Mouse (Mus musculus): Measurements from ENCODE around the gene Stk38. TPM values are rescaled to one million over a fixed set of nuclear protein-coding genes. Genes with fewer than 3 reads are reported as not detected.

The Stk38 gene
- polyA plus RNA-seq (2012; rRNA removed; ENCODE audit: low replicate concordance) = 84.9 and 111 TPM in 2 replicates

GRCm38 (mm10) chr17:29007641-29008325 is at the start of gene Stk38:
Gene Stk38, minus strand, starts transcription at chr17:29007995.

GRCm38 (mm10) chr17:29032274-29033069 is 24.7 kb upstream of the Stk38 start, which contains the start of gene Srsf3:
Gene Srsf3, plus strand, starts transcription at chr17:29032628.

DNA sequence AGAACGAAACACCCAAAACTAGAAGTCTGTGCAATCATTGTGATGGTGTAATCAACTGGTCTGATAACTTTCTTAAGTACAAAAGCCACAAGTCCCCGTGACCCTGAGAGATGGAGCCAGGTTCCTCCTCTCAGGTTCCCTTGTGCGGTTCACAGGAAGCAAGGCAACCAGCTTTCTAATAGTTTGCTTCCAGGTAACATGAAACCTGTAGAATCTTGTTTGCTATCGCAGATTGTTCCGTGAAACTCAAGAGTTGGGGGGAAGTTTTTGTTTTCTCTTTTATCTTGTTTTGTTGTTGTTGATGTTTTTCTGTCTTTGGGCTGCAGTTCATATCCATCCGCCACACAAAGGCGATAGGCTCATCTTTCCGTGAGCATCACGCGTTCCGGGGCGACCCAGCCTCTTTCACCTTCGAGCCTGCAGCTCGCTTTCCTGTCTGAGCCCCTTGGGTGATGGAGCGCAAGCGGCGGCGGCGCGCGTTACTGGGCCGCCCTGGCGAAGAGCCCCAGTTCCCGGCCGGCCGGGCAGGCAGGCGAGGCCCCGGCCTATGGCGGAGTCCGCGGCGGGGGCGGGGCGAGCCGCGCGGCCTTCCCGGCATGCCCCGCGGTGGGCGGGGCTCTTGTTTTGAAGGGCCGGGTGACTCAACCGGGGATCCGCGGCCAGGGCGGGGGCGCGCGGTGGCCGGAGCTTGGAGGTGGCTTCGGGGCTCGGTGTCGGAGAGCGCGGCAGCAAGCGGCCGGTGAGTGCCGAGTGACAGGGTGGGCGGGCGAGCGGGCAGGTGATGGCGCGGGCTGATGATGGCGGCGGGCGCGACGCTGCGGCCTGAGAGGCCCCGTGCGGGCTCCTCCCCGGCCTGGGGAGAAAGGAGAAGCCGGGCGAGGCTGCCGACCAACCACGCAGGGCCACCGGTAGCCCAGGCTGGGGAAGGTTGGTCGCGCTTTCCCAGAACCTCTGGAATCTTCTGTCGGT is 55.7 kb downstream of the Stk38 start, which contains the start of gene Kctd20:
Gene Kctd20, plus strand, starts transcription at position 120 of the 969 bp plus-strand sequence.

DNA sequence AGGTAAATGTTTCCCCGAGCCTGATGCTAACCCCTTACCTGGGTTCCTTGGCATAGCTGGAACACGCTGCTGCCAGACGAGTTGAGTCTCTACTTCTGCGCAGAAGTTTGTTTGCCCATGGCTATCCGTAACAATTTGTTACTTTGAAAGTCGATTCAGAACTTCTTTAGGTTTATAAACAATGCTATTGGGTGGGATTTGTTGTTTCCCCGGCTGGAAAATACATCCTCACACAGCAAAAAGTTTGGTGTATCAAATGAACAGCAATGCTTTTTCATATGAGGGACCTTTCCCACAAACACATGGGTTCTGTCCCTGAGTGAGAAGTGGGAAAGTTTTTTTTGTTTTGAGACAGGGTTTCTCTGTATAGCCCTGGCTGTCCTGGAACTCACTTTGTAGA is 64.1 kb downstream of the Stk38 start, which contains the start of gene Pxt1:
Gene Pxt1, minus strand, starts transcription at position 101 of the 400 bp plus-strand sequence.

Other genes starting within 250 kb of the Stk38 start
- 0.69 and 17.8 TPM in 2 replicates for gene Mapk13, start 238.7 kb downstream of the Stk38 start, polyA plus RNA-seq (2012; rRNA removed; ENCODE audit: low replicate concordance)
- 44.7 and 56.5 TPM in 2 replicates for gene Brpf3, start 206.9 kb downstream of the Stk38 start, polyA plus RNA-seq (2012; rRNA removed; ENCODE audit: low replicate concordance)
- 0.09 and 0.18 TPM in 2 replicates for gene Pnpla1, start 149.6 kb downstream of the Stk38 start, polyA plus RNA-seq (2012; rRNA removed; ENCODE audit: low replicate concordance)
- gene 4930539E08Rik, start 92.7 kb downstream of the Stk38 start, polyA plus RNA-seq (2012; rRNA removed; ENCODE audit: low replicate concordance) = 0.28 and 0.34 TPM in 2 replicates
- gene Pxt1, start 64.2 kb downstream of the Stk38 start, polyA plus RNA-seq (2012; rRNA removed; ENCODE audit: low replicate concordance) = 1.0 and 2.9 TPM in 2 replicates
- gene Kctd20, start 56.0 kb downstream of the Stk38 start, polyA plus RNA-seq (2012; rRNA removed; ENCODE audit: low replicate concordance) = 52.1 and 58.4 TPM in 2 replicates
- 66.3 and 152 TPM in 2 replicates for gene Srsf3, start 24.6 kb upstream of the Stk38 start, polyA plus RNA-seq (2012; rRNA removed; ENCODE audit: low replicate concordance)
- gene Cdkn1a, start 83.0 kb upstream of the Stk38 start, polyA plus RNA-seq (2012; rRNA removed; ENCODE audit: low replicate concordance) = 25.4 and 107 TPM in 2 replicates
- gene Rab44, start 106.2 kb upstream of the Stk38 start, polyA plus RNA-seq (2012; rRNA removed; ENCODE audit: low replicate concordance) = 1.1 and 6.9 TPM in 2 replicates
- 0.29 and 25.8 TPM in 2 replicates for gene Cpne5, start 230.2 kb upstream of the Stk38 start, polyA plus RNA-seq (2012; rRNA removed; ENCODE audit: low replicate concordance)

Measured in subcutaneous adipose tissue, adult 2 months (tissue).